Mouse (Mus musculus) hindlimb bud, embryonic 11.5 days (tissue): ENCODE measurements around the gene Snx1.

Source experiments
- DNase-seq: peaks from one replicate; pipeline ENCODE4 v3.0.0-alpha.2; 2012; ENCODE audit warnings: low read depth, low spot score; ENCODE audit errors: extremely low spot score

Snx1 gene

GRCm38 (mm10) chr9:66091327-66092231 is 34.8 kb downstream of the Snx1 start:
- no peak for DNase-seq

- no peak for DNase-seq
Measured at GRCm38 (mm10) chr9:66090593-66091244, 35.7 kb downstream of the Snx1 start.

- no peak for DNase-seq
Measured at GRCm38 (mm10) chr9:66088411-66088810, 38.0 kb downstream of the Snx1 start.

- DNase-seq = no peak
Measured at GRCm38 (mm10) chr9:66087062-66087461, 39.3 kb downstream of the Snx1 start.

GRCm38 (mm10) chr9:66084171-66084570 is 42.2 kb downstream of the Snx1 start:
- DNase-seq = no peak

GRCm38 (mm10) chr9:66081999-66082398 is 44.4 kb downstream of the Snx1 start:
- no peak for DNase-seq

GRCm38 (mm10) chr9:66080804-66081459 is 45.5 kb downstream of the Snx1 start:
- no peak for DNase-seq

GRCm38 (mm10) chr9:66078493-66078892 is 47.9 kb downstream of the Snx1 start:
- DNase-seq = no peak

- no peak for DNase-seq
Measured at GRCm38 (mm10) chr9:66078072-66078471, 48.3 kb downstream of the Snx1 start.

- no peak for DNase-seq
Measured at GRCm38 (mm10) chr9:66072754-66073153, 53.6 kb downstream of the Snx1 start.

- no peak for DNase-seq
Measured at GRCm38 (mm10) chr9:66070151-66070550, 56.2 kb downstream of the Snx1 start.

- no peak for DNase-seq
Measured at GRCm38 (mm10) chr9:66069583-66069982, 56.8 kb downstream of the Snx1 start, which contains the start of gene Snx22. Gene Snx22, minus strand, starts transcription at chr9:66069719.

GRCm38 (mm10) chr9:66068971-66069391 is 57.4 kb downstream of the Snx1 start:
- no peak for DNase-seq

- no peak for DNase-seq
Measured at GRCm38 (mm10) chr9:66068056-66068455, 58.3 kb downstream of the Snx1 start.

- DNase-seq = no peak
Measured at GRCm38 (mm10) chr9:66067542-66067941, 58.8 kb downstream of the Snx1 start.

- no peak for DNase-seq
Measured at GRCm38 (mm10) chr9:66066791-66067190, 59.6 kb downstream of the Snx1 start.

GRCm38 (mm10) chr9:66064316-66064715 is 62.1 kb downstream of the Snx1 start:
- no peak for DNase-seq

- no peak for DNase-seq
Measured at GRCm38 (mm10) chr9:66063446-66063845, 62.9 kb downstream of the Snx1 start.

- no peak for DNase-seq
Measured at GRCm38 (mm10) chr9:66061656-66062055, 64.7 kb downstream of the Snx1 start.

- no peak for DNase-seq
Measured at GRCm38 (mm10) chr9:66060986-66061385, 65.4 kb downstream of the Snx1 start.

GRCm38 (mm10) chr9:66060308-66060647 is 66.1 kb downstream of the Snx1 start:
- DNase-seq = no peak
